Mouse (Mus musculus) bone marrow, adult 2 months (tissue): ENCODE results near the gene Pde4dip.

ENCODE experiments used
- CTCF ChIP-seq: fragments of 200-500 bp; IDR thresholded peaks from 2 replicates; pipeline ENCODE4 v1.5.1; 2011; ENCODE audit warnings: low read length, control low read depth; ENCODE audit not compliant: control insufficient read depth, insufficient read depth
- POLR2A ChIP-seq: fragments of 200-500 bp; IDR thresholded peaks from 2 replicates; pipeline ENCODE4 v1.6.1; 2011; ENCODE audit warnings: low read depth, mild to moderate bottlenecking, control low read depth, low read length, borderline replicate concordance; ENCODE audit not compliant: control insufficient read depth

DNA sequence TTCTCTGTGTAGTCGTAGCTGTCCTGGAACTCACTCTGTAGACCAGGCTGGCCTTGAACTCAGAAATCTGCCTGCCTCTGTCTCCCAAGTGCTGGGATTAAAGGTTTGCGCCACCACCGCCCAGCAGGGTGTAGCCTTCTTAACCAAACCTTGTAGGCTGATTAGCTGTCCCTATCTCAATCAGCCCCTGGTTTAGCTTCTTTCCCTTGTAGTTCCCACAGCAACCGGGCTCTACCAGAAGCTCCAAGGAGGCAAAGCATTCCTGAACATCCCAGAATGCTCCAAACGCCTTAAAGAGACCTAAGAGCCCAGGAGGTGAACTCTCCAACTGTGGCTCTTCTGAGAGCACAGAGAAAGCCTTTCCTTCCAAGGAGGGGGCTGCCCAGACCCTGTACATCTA, 19.8 kb downstream of the Pde4dip start:
- no peak for TF ChIP-seq CTCF
- no peak for TF ChIP-seq POLR2A
